Mouse (Mus musculus): ENCODE results near the gene Mfsd14a.

Mfsd14a gene

GRCm38 (mm10) chr3:116652033-116652446 lies 10.4 kb downstream of the Mfsd14a start:
- DNase-seq = no peak

GRCm38 (mm10) chr3:116650698-116651097 lies 11.8 kb downstream of the Mfsd14a start:
- no peak for DNase-seq

- DNase-seq = no peak
These were observed 13.7 kb downstream of the Mfsd14a start for GRCm38 (mm10) chr3:116648805-116649204.

GRCm38 (mm10) chr3:116646387-116646786 lies 16.1 kb downstream of the Mfsd14a start:
- no peak for DNase-seq

GRCm38 (mm10) chr3:116642373-116642772 lies 20.1 kb downstream of the Mfsd14a start:
- DNase-seq = no peak

- DNase-seq = no peak
These were observed 20.6 kb downstream of the Mfsd14a start for GRCm38 (mm10) chr3:116641811-116642371.

GRCm38 (mm10) chr3:116640024-116640423 lies 22.5 kb downstream of the Mfsd14a start:
- no peak for DNase-seq

- no peak for DNase-seq
These were observed 23.9 kb downstream of the Mfsd14a start for GRCm38 (mm10) chr3:116638572-116638971.

GRCm38 (mm10) chr3:116637693-116638476 lies 24.6 kb downstream of the Mfsd14a start:
- no peak for DNase-seq

- DNase-seq = no peak
These were observed 26.7 kb downstream of the Mfsd14a start for GRCm38 (mm10) chr3:116635799-116636198.

- DNase-seq = no peak
These were observed 27.6 kb downstream of the Mfsd14a start for GRCm38 (mm10) chr3:116634853-116635252.

GRCm38 (mm10) chr3:116634091-116634490 lies 28.4 kb downstream of the Mfsd14a start:
- no peak for DNase-seq

GRCm38 (mm10) chr3:116632971-116633370 lies 29.5 kb downstream of the Mfsd14a start:
- DNase-seq = no peak

GRCm38 (mm10) chr3:116631459-116631858 lies 31.0 kb downstream of the Mfsd14a start:
- no peak for DNase-seq

- DNase-seq = no peak
These were observed 39.8 kb downstream of the Mfsd14a start for GRCm38 (mm10) chr3:116622641-116623040.

GRCm38 (mm10) chr3:116620636-116621370 lies 41.7 kb downstream of the Mfsd14a start:
- DNase-seq = no peak

GRCm38 (mm10) chr3:116618855-116619254 lies 43.6 kb downstream of the Mfsd14a start:
- DNase-seq = no peak

- DNase-seq = no peak
These were observed 47.0 kb downstream of the Mfsd14a start for GRCm38 (mm10) chr3:116615318-116616068.

- no peak for DNase-seq
These were observed 48.1 kb downstream of the Mfsd14a start, which contains the start of gene Trmt13 for GRCm38 (mm10) chr3:116614295-116614892. Gene Trmt13 (minus strand): TSS chr3:116614587.

- DNase-seq = no peak
These were observed 57.9 kb downstream of the Mfsd14a start for GRCm38 (mm10) chr3:116604570-116604969.

- no peak for DNase-seq
These were observed 60.7 kb downstream of the Mfsd14a start for GRCm38 (mm10) chr3:116601781-116602180.

- DNase-seq = no peak
These were observed 61.5 kb downstream of the Mfsd14a start for GRCm38 (mm10) chr3:116601005-116601404.

GRCm38 (mm10) chr3:116599705-116600104 lies 62.8 kb downstream of the Mfsd14a start:
- DNase-seq = no peak

Data from cerebellum, adult 11-12 months (tissue).